Mouse (Mus musculus) heart, embryonic 12.5 days (tissue): Measurements from ENCODE around the gene Sorcs2. TPM values are rescaled to one million over a fixed set of nuclear protein-coding genes. Genes with fewer than 3 reads are reported as not detected.
A peak's percentile ranks its signal among the peaks of the same experiment; 100 is the strongest.

Experiments used
- ATAC-seq: fragments of 200-750 bp; cut with Nextera tagmentation; 2 replicates; pipeline ENCODE4 v1.8.0; 2017; ENCODE audit warnings: moderate TSS enrichment, moderate library complexity; ENCODE audit not compliant: insufficient number of reproducible peaks, low FRiP score
- H3K27ac ChIP-seq: fragments of 300-500 bp; sonication (generic); 2 replicates; pipeline ENCODE4 v1.5.1; 2016; ENCODE audit warnings: mild to moderate bottlenecking, moderate library complexity; ENCODE audit not compliant: poor library complexity, severe bottlenecking
- H3K27me3 ChIP-seq: fragments of 300-500 bp; sonication (generic); replicated peaks from 2 replicates; pipeline ENCODE4 v1.6.1; 2016; ENCODE audit warnings: mild to moderate bottlenecking, moderate library complexity
- H3K36me3 ChIP-seq: fragments of 300-500 bp; sonication (generic); 2 replicates; pipeline ENCODE4 v1.6.1; 2016; ENCODE audit warnings: mild to moderate bottlenecking, moderate library complexity
- H3K4me1 ChIP-seq: fragments of 300-500 bp; sonication (generic); replicated peaks from 2 replicates; pipeline ENCODE4 v1.6.1; 2016; ENCODE audit warnings: mild to moderate bottlenecking
- H3K4me2 ChIP-seq: fragments of 300-500 bp; sonication (generic); 2 replicates; pipeline ENCODE4 v1.6.1; 2016; ENCODE audit warnings: mild to moderate bottlenecking, moderate library complexity
- H3K4me3 ChIP-seq: fragments of 300-500 bp; sonication (generic); 2 replicates; pipeline ENCODE4 v1.5.1; 2016; ENCODE audit warnings: mild to moderate bottlenecking
- H3K9ac ChIP-seq: fragments of 300-500 bp; sonication (generic); 2 replicates; pipeline ENCODE4 v1.6.1; 2016; ENCODE audit warnings: mild to moderate bottlenecking, moderate library complexity
- H3K9me3 ChIP-seq: fragments of 300-500 bp; sonication (generic); replicated peaks from 2 replicates; pipeline ENCODE4 v1.6.1; 2016; ENCODE audit warnings: mild to moderate bottlenecking, moderate library complexity
- WGBS: fragments of 180-500 bp; shearing (Covaris S2); methylation state at CpG from one replicate; pipeline ENCODE4 v1.1.7; 2016; 5-methylcytosine and 5-hydroxymethylcytosine counted together
- polyA plus RNA-seq: library from polyadenylated mRNA; unstranded; fragments of >200 nt; fragmentation: Nextera tagmentation; extraction: Ambion mirVana; gene quantifications from 2 replicates; pipeline ENCODE4 v1.2.1, GENCODE M21; 2016

The Sorcs2 gene
- polyA plus RNA-seq, 1 experiment from 2014 or later: 12.4 TPM

- no peak for ATAC-seq
- Histone ChIP-seq H3K36me3 (peaks cover 16% of the 10 kb centered on the region), H3K27me3 (no peaks in the 10 kb centered on the region; the same call in 1 of the 2 replicates), H3K9ac (no peak overlapping the region), H3K27ac (no peak overlapping the region), H3K4me2 (no peak overlapping the region), H3K4me3 (no peak overlapping the region), H3K9me3 (peaks cover 3% of the 10 kb centered on the region; the same call in 1 of the 2 replicates), H3K4me1 (no peaks in the 10 kb centered on the region)
- WGBS: 78% methylated on average over 14 of the region's 14 CpGs
These were observed 340.1 kb downstream of the Sorcs2 start for GRCm38 (mm10) chr5:36057804-36058322.

- Histone ChIP-seq H3K9me3 (peaks cover 3% of the 10 kb centered on the region; the same call in 1 of the 2 replicates), H3K36me3 (peaks cover 16% of the 10 kb centered on the region), H3K27ac (no peak overlapping the region), H3K4me1 (no peaks in the 10 kb centered on the region), H3K4me2 (no peak overlapping the region), H3K9ac (no peak overlapping the region), H3K4me3 (no peak overlapping the region), H3K27me3 (no peaks in the 10 kb centered on the region; the same call in 1 of the 2 replicates)
- 73% methylated on average over 2 of the region's 2 CpGs for WGBS
- no peak for ATAC-seq
These were observed 341.0 kb downstream of the Sorcs2 start for GRCm38 (mm10) chr5:36056921-36057320.

- 78% methylated on average over 14 of the region's 14 CpGs for WGBS
- Histone ChIP-seq H3K27ac (no peak overlapping the region), H3K36me3 (peaks cover 14% of the 10 kb centered on the region), H3K4me3 (no peak overlapping the region), H3K4me2 (no peak overlapping the region), H3K4me1 (no peaks in the 10 kb centered on the region), H3K27me3 (no peaks in the 10 kb centered on the region; the same call in 1 of the 2 replicates), H3K9ac (no peak overlapping the region), H3K9me3 (peaks cover 3% of the 10 kb centered on the region; the same call in 1 of the 2 replicates)
- ATAC-seq: no peak
These were observed 342.1 kb downstream of the Sorcs2 start for GRCm38 (mm10) chr5:36055876-36056275.

- no peak overlapping the region for H3K27ac ChIP-seq
- peaks cover 4% of the 10 kb centered on the region for H3K36me3 ChIP-seq
- no peaks in the 10 kb centered on the region; the same call in 1 of the 2 replicates for H3K27me3 ChIP-seq
- H3K4me3 ChIP-seq: no peak overlapping the region
- H3K9me3 ChIP-seq: peaks cover 3% of the 10 kb centered on the region; the same call in 1 of the 2 replicates
- no peak for ATAC-seq
- no peaks in the 10 kb centered on the region for H3K4me1 ChIP-seq
- no peak overlapping the region for H3K9ac ChIP-seq
- H3K4me2 ChIP-seq: no peak overlapping the region
- WGBS: 71% methylated on average over 3 of the region's 3 CpGs
These were observed 343.4 kb downstream of the Sorcs2 start for GRCm38 (mm10) chr5:36054498-36054897.

- no peaks in the 10 kb centered on the region for H3K9me3 ChIP-seq
- no peak overlapping the region for H3K9ac ChIP-seq
- ATAC-seq: no peak
- H3K4me2 ChIP-seq: no peak overlapping the region
- WGBS: 92% methylated on average over 2 of the region's 2 CpGs
- no peaks in the 10 kb centered on the region for H3K36me3 ChIP-seq
- H3K4me3 ChIP-seq: no peak overlapping the region
- no peak overlapping the region for H3K27ac ChIP-seq
- peaks cover 39% of the 10 kb centered on the region for H3K4me1 ChIP-seq
- no peaks in the 10 kb centered on the region for H3K27me3 ChIP-seq
These were observed 354.8 kb downstream of the Sorcs2 start for GRCm38 (mm10) chr5:36043154-36043553.

- H3K4me3 ChIP-seq: no peak overlapping the region
- H3K27me3 ChIP-seq: no peaks in the 10 kb centered on the region
- peaks cover 8% of the 10 kb centered on the region for H3K36me3 ChIP-seq
- no peak overlapping the region for H3K4me2 ChIP-seq
- peak; percentile 38; the same call in 1 of the 2 replicates for ATAC-seq
- 83% methylated on average over 6 of the region's 6 CpGs for WGBS
- peaks cover 39% of the 10 kb centered on the region for H3K4me1 ChIP-seq
- peak overlapping the region; percentile 24; the same call in 1 of the 2 replicates for H3K9ac ChIP-seq
- no peaks in the 10 kb centered on the region for H3K9me3 ChIP-seq
- peak overlapping the region; percentile 72 for H3K27ac ChIP-seq
These were observed 356.2 kb downstream of the Sorcs2 start for GRCm38 (mm10) chr5:36041756-36042155.

- no peak for ATAC-seq
- Histone ChIP-seq H3K36me3 (peaks cover 10% of the 10 kb centered on the region), H3K4me1 (peaks cover 39% of the 10 kb centered on the region), H3K9ac (peak overlapping the region; percentile 24; the same call in 1 of the 2 replicates), H3K27ac (peak overlapping the region; percentile 72), H3K27me3 (no peaks in the 10 kb centered on the region), H3K4me3 (no peak overlapping the region), H3K9me3 (no peaks in the 10 kb centered on the region), H3K4me2 (no peak overlapping the region)
These were observed 356.7 kb downstream of the Sorcs2 start for GRCm38 (mm10) chr5:36041236-36041562.

GRCm38 (mm10) chr5:36040398-36041235 lies 357.3 kb downstream of the Sorcs2 start:
- WGBS: 55% methylated on average over 13 of the region's 13 CpGs
- H3K27me3 ChIP-seq: no peaks in the 10 kb centered on the region
- H3K36me3 ChIP-seq: peaks cover 10% of the 10 kb centered on the region
- H3K9me3 ChIP-seq: no peaks in the 10 kb centered on the region
- H3K4me3 ChIP-seq: no peak overlapping the region
- 0 out of 2 replicates have a peak overlapping the region, but pooled peaks have one; percentile 24 for H3K9ac ChIP-seq
- H3K27ac ChIP-seq: peak overlapping the region; percentile 72
- peak; percentile 73 for ATAC-seq
- H3K4me2 ChIP-seq: no peak overlapping the region
- H3K4me1 ChIP-seq: peaks cover 39% of the 10 kb centered on the region

GRCm38 (mm10) chr5:36039596-36039995 lies 358.3 kb downstream of the Sorcs2 start:
- Histone ChIP-seq H3K9ac (no peak overlapping the region), H3K4me2 (no peak overlapping the region), H3K27me3 (no peaks in the 10 kb centered on the region), H3K4me1 (peaks cover 32% of the 10 kb centered on the region), H3K4me3 (no peak overlapping the region), H3K9me3 (no peaks in the 10 kb centered on the region), H3K36me3 (peaks cover 10% of the 10 kb centered on the region), H3K27ac (no peak overlapping the region)
- ATAC-seq: no peak
- 83% methylated on average over 5 of the region's 5 CpGs for WGBS

GRCm38 (mm10) chr5:36033531-36034426 lies 364.2 kb downstream of the Sorcs2 start:
- ATAC-seq: 0 out of 2 replicates have a peak, but pooled peaks have one; percentile 53

More at GRCm38 (mm10) chr5:36033531-36034426, 364.2 kb downstream of the Sorcs2 start:
- 42% methylated on average over 8 of the region's 8 CpGs for WGBS
- Histone ChIP-seq H3K27me3 (0 out of 2 replicates have a peak, but pooled peaks cover 3% of the 10 kb centered on the region), H3K4me1 (peaks cover 4% of the 10 kb centered on the region; the same call in 1 of the 2 replicates), H3K27ac (no peak overlapping the region), H3K4me3 (no peak overlapping the region), H3K36me3 (peaks cover 10% of the 10 kb centered on the region), H3K9me3 (no peaks in the 10 kb centered on the region), H3K9ac (no peak overlapping the region), H3K4me2 (no peak overlapping the region)
